Mouse (Mus musculus): ENCODE measurements at regions not wholly inside any gene's neighbourhood (a gene's known extent, or its start where the extent isn't known, plus 50 kb on each side); places are given as distances from the start of the nearest gene placed in this dataset.
"Not testable (repeated sequence)": the region's sequence is repeated elsewhere in the genome, so short reads cannot be mapped to it uniquely, and the experiment has no call there.

DNA sequence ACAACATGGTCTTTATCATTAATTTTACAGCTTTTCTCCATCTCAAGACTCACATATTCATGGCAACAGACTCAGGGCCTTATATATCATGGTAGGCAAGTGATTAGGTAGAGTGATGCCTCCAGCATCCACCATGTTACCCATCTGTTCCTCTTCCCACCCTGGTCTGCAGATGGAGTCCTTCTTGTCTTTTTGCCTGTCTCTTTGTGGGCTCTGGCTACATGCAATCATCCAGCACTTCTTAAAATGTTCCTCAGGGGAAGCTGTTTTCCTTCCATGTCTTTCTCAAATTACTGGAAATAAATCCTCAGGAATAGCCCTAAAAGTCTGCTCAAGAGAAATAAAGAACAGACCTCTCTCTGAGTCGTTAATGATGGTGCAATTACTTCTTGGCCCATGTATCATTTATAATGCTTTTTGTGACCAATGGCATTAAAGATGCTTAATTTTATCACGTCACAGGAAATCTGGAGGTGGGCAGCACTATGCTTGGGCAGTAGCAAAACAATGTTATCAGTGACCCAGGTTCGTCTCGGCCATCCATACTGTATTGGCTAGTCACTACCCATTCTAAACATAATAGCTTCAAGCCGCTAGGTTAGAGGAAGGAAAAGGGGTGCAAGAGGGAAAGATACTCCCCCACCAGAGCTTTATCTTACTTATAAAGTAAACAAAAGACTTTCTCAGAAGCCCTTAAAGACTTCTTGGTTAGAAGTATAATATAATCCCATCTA is 204.7 kb downstream of the Trib2 start:
- WGBS (ENCODE audit: insufficient replicate concordance): 37% methylated on average over 5 of the region's 5 CpGs
- Histone ChIP-seq H3K36me3 (replicated peaks) (no peaks in the 10 kb centered on the region), H3K27ac (replicated peaks) (no peak overlapping the region), H3K9ac (no peak overlapping the region), H3K4me3 (replicated peaks) (no peak overlapping the region), H3K4me1 (replicated peaks) (no peaks in the 10 kb centered on the region), H3K27me3 (no peaks in the 10 kb centered on the region), H3K4me2 (no peak overlapping the region), H3K9me3 (replicated peaks) (no peaks in the 10 kb centered on the region)
- no peak for ATAC-seq (ENCODE audit: insufficient read depth)

DNA sequence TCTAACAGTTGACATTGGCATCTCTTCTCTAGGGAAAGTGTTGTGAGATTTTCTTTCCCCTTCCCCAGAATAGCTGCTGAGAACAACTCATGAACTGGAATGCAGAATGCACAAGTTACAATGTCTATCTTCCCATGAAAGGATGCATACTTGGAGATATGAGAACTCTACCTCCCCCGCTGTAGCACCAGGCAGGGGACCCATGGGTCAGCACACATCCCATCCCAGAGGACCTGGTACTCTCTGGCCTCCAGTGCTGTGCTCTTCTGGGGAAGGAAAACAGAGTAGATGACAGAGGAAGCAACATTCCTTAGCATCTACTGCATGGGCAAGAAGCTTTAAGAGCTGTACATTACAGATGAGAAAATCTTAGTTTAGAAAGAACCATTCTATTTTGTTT is 209.6 kb downstream of the Trib2 start:
- WGBS (ENCODE audit: insufficient replicate concordance): 57% methylated on average over 1 of the region's 1 CpGs
- H3K9me3 ChIP-seq (replicated peaks): no peaks in the 10 kb centered on the region

DNA sequence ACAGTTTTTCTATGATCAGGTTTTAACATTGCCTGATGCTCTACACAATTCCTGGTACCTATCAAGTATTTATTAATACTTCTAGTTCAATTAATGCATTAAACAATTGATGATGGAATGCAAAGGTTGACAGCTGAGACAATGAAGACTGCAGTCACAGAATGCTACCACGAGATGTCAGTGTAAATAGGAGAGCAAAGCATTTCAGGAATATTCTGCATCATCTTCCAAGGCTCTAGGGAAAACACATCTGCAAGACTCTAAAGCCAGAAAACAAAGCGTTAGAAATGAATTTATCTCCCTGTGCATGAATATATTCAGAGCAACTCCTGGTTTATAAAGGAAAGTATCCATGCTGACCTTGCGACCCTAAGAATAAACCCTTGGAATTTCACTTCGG is 210.6 kb downstream of the Trib2 start:
- Histone ChIP-seq H3K4me1 (replicated peaks) (no peaks in the 10 kb centered on the region), H3K4me2 (no peak overlapping the region), H3K27ac (replicated peaks) (no peak overlapping the region), H3K36me3 (replicated peaks) (no peaks in the 10 kb centered on the region), H3K9me3 (replicated peaks) (no peaks in the 10 kb centered on the region), H3K9ac (no peak overlapping the region), H3K27me3 (no peaks in the 10 kb centered on the region), H3K4me3 (replicated peaks) (no peak overlapping the region)
- no peak for ATAC-seq (ENCODE audit: insufficient read depth)
- 52% methylated on average over 4 of the region's 4 CpGs for WGBS (ENCODE audit: insufficient replicate concordance)

More for the DNA sequence above, 209.6 kb downstream of the Trib2 start:
- H3K9ac ChIP-seq: no peak overlapping the region
- H3K27ac ChIP-seq (replicated peaks): no peak overlapping the region
- H3K27me3 ChIP-seq: no peaks in the 10 kb centered on the region
- no peaks in the 10 kb centered on the region for H3K36me3 ChIP-seq (replicated peaks)
- H3K4me1 ChIP-seq (replicated peaks): no peaks in the 10 kb centered on the region
- H3K4me3 ChIP-seq (replicated peaks): no peak overlapping the region
- no peak for ATAC-seq (ENCODE audit: insufficient read depth)
- no peak overlapping the region for H3K4me2 ChIP-seq

DNA sequence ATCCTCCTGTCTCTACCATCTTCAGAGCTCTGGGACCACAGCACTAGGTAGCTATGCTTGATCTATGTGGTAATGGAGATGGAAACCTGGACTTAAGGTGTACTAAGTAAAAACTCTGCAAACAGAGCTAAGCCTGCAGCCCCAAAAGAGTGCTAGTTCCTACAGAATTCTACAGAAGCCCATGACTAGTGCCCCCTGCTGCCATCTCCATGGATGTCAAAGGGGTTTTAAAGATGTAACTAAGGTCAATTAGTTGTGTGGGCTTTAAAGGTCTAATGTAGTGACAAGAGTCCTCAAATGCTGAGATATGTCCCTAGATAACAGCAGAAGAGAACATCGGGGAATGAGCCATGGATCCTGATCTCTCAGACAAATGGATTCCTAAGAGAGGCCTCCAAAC is 212.1 kb downstream of the Trib2 start:
- Histone ChIP-seq H3K27me3 (no peaks in the 10 kb centered on the region), H3K27ac (replicated peaks) (no peak overlapping the region), H3K9me3 (replicated peaks) (no peaks in the 10 kb centered on the region), H3K4me1 (replicated peaks) (no peaks in the 10 kb centered on the region), H3K9ac (no peak overlapping the region), H3K4me2 (no peak overlapping the region), H3K4me3 (replicated peaks) (no peak overlapping the region), H3K36me3 (replicated peaks) (no peaks in the 10 kb centered on the region)
- no peak for ATAC-seq (ENCODE audit: insufficient read depth)
- 44% methylated on average over 1 of the region's 1 CpGs for WGBS (ENCODE audit: insufficient replicate concordance)

DNA sequence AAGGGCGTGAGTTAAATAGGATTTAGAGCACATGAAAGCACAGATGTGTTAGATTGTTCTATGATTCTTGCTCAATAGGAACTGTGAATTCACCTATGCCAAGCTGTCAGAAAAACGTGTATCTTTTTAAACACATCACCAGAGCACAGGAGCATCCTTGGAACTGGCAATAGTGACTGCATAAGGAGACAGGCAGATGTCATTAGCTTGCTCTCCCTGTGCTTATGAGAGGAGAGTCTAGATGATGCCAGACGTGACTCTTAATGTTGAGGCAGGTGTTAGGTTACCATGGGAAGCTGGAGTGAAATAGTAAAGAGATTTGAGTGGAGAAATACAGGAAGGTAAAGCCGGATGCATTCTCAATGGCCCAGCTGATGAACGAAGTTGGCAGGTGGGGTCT is 212.8 kb downstream of the Trib2 start:
- no peaks in the 10 kb centered on the region for H3K27me3 ChIP-seq
- no peak overlapping the region for H3K4me3 ChIP-seq (replicated peaks)
- H3K27ac ChIP-seq (replicated peaks): no peak overlapping the region
- no peak overlapping the region for H3K4me2 ChIP-seq
- no peak overlapping the region for H3K9ac ChIP-seq
- 50% methylated on average over 5 of the region's 5 CpGs for WGBS (ENCODE audit: insufficient replicate concordance)
- no peaks in the 10 kb centered on the region for H3K4me1 ChIP-seq (replicated peaks)
- no peaks in the 10 kb centered on the region for H3K36me3 ChIP-seq (replicated peaks)
- H3K9me3 ChIP-seq (replicated peaks): no peaks in the 10 kb centered on the region
- no peak for ATAC-seq (ENCODE audit: insufficient read depth)

DNA sequence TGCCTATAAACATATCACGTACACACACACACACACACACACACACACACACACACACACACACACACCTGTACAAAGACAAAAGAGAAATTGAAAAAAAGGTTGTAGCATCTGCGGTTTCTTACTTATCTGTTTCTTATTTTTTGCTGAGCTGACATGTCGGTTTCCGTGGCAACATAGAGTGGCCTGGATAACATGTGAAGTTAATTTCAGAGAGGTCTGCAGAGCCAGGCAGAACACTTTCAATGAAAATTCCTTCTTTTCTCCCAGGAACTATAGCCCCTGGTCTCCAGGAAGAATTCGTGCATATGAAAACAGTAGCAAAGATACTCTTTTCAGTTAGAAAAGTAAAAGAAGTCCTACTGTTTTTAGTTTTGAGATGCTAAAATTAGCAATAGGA is 213.4 kb downstream of the Trib2 start:
- Histone ChIP-seq H3K4me2 (no peak overlapping the region), H3K27me3 (no peaks in the 10 kb centered on the region), H3K27ac (replicated peaks) (no peak overlapping the region), H3K4me1 (replicated peaks) (no peaks in the 10 kb centered on the region), H3K9me3 (replicated peaks) (no peaks in the 10 kb centered on the region), H3K36me3 (replicated peaks) (no peaks in the 10 kb centered on the region), H3K4me3 (replicated peaks) (no peak overlapping the region), H3K9ac (no peak overlapping the region)
- no peak for ATAC-seq (ENCODE audit: insufficient read depth)
- 66% methylated on average over 5 of the region's 5 CpGs for WGBS (ENCODE audit: insufficient replicate concordance)

DNA sequence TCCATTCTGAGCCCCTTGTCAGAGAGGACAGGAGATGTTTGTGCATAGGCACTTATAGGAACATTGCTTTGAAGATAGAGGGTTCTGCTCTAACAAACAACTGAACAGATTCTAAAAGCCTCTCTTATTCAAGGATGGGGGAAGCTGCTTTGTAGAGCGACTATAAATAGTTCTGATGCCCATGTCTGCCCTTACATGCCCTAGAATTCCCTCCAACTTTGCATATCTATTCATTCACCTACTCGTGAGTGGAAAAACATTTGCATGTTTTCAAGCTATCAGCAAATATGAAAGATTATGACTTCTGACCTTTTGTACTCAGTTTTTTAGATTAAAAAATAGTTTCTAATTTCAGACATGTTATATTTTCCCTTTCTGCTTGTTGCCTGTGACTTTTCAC is 222.0 kb downstream of the Trib2 start:
- no peaks in the 10 kb centered on the region for H3K27me3 ChIP-seq
- no peaks in the 10 kb centered on the region for H3K4me1 ChIP-seq (replicated peaks)
- WGBS (ENCODE audit: insufficient replicate concordance): 34% methylated on average over 2 of the region's 2 CpGs
- ATAC-seq (ENCODE audit: insufficient read depth): no peak
- no peak overlapping the region for H3K4me2 ChIP-seq
- H3K27ac ChIP-seq (replicated peaks): no peak overlapping the region
- no peaks in the 10 kb centered on the region for H3K9me3 ChIP-seq (replicated peaks)
- no peak overlapping the region for H3K9ac ChIP-seq
- H3K4me3 ChIP-seq (replicated peaks): no peak overlapping the region
- no peaks in the 10 kb centered on the region for H3K36me3 ChIP-seq (replicated peaks)

DNA sequence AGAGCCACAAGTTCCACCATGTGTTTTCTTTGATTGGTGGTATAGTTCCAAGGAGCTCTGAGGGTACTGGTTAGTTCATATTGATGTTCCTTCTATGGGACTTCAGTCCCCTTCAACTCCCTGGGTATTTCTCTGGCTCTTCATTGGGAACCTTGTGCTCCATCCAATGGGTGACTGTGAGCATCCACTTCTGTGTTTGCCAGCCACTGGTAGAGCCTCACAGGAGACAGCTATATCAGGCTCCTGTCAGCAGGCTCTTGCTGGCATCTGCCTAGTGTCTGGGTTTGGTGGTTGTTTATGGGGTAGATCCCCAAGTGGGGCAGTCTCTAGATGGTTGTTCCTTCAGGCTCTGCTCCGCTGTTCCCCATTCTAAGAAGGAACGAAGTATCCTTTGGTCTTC is 228.9 kb downstream of the Trib2 start:
- not testable (repeated sequence) for H3K27me3 ChIP-seq; H3K27ac ChIP-seq (replicated peaks); ATAC-seq (ENCODE audit: insufficient read depth)

DNA sequence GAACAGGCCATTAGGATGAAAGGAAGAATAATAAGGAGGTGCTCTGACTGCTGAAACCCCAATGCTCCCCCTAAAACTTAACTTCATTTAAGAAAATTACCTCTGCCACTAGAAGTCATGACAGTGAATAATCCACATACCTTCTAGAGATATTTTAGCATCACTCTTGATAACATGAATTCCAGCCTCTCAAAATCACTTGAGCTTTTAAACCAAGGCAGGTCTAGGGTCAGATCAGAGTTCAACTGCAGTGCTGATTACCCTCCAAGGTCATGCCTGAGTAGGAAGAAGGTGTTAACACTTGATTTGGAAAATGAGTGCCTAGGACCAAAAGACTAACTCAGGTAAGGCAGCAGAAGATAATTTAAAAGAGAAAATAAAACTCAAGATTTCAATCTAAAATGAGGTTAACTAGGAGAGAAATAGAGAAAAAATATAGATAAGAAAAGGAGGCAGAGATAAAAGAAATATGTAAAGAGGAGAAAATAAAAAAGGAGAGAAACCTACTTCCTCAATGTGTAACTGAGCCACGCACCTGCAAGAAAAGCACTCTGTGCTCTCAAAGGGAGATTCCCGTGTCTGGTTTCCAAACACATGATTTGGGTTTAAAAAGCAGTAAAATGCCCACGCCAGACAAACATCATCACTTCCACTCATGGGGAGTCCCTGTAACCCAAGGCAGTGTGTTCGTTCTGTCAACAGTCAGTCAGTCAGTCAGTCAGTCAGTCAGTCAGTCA is 229.8 kb downstream of the Trib2 start:
- 53% methylated on average over 4 of the region's 4 CpGs for WGBS (ENCODE audit: insufficient replicate concordance)
- no peak overlapping the region for H3K9ac ChIP-seq
- no peak for ATAC-seq (ENCODE audit: insufficient read depth)

More for the DNA sequence above, 228.9 kb downstream of the Trib2 start:
- H3K4me3 ChIP-seq (replicated peaks); H3K4me1 ChIP-seq (replicated peaks); H3K36me3 ChIP-seq (replicated peaks); H3K4me2 ChIP-seq; H3K9ac ChIP-seq; H3K9me3 ChIP-seq (replicated peaks): not testable (repeated sequence)
- WGBS (ENCODE audit: insufficient replicate concordance): 86% methylated on average over 2 of the region's 2 CpGs

DNA sequence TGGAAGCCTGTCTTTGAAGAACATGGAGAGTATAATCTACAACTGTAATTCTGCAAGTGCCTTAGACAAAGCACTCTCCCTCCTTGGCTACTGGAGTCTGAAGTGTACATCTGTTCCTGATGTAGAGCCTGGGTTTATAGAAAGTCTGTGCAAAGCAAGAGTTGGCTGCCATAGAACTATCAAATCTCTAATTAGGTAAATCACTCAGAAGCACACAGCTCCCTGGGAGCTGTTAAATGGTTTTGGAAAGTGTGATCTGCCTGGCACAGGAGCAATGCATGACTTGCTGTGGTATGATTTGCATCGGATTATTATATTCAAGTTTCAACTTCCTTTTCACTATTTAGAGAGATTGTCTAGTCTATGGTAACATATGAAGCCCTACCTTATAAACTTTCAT is 230.9 kb downstream of the Trib2 start:
- no peak overlapping the region for H3K9ac ChIP-seq
- H3K27ac ChIP-seq (replicated peaks): no peak overlapping the region
- H3K36me3 ChIP-seq (replicated peaks): no peaks in the 10 kb centered on the region
- H3K27me3 ChIP-seq: no peaks in the 10 kb centered on the region
- H3K4me1 ChIP-seq (replicated peaks): no peaks in the 10 kb centered on the region
- no peak overlapping the region for H3K4me2 ChIP-seq
- no peak overlapping the region for H3K4me3 ChIP-seq (replicated peaks)
- H3K9me3 ChIP-seq (replicated peaks): no peaks in the 10 kb centered on the region
- no peak for ATAC-seq (ENCODE audit: insufficient read depth)
- 60% methylated on average over 1 of the region's 1 CpGs for WGBS (ENCODE audit: insufficient replicate concordance)

More for the DNA sequence above, 229.8 kb downstream of the Trib2 start:
- Histone ChIP-seq H3K4me1 (replicated peaks) (no peaks in the 10 kb centered on the region), H3K4me2 (no peak overlapping the region), H3K9me3 (replicated peaks) (no peaks in the 10 kb centered on the region), H3K27me3 (no peaks in the 10 kb centered on the region), H3K27ac (replicated peaks) (no peak overlapping the region), H3K4me3 (replicated peaks) (no peak overlapping the region), H3K36me3 (replicated peaks) (no peaks in the 10 kb centered on the region)

DNA sequence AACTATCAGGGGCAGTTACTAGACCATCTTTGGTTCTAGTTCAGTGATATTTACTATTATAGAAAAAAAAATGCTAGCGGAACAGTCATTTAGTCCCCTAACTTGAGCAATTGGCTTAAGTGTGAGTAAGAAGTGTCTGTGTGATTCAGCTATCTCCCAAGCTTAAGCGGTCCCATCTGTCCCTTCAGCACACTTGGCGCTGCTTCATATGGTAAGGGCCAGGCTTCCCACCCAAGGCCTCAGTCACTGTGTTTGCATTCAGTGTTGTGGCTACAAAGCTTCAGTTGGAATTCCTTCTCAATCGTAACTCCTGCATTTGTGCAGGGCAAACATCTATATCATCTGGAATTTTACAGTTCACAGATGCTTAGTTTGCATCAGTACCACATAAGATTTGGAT is 232.0 kb downstream of the Trib2 start:
- no peaks in the 10 kb centered on the region for H3K4me1 ChIP-seq (replicated peaks)
- no peaks in the 10 kb centered on the region for H3K27me3 ChIP-seq
- no peak overlapping the region for H3K9ac ChIP-seq
- H3K36me3 ChIP-seq (replicated peaks): no peaks in the 10 kb centered on the region
- no peak overlapping the region for H3K4me2 ChIP-seq
- H3K9me3 ChIP-seq (replicated peaks): no peaks in the 10 kb centered on the region
- WGBS (ENCODE audit: insufficient replicate concordance): 65% methylated on average over 4 of the region's 4 CpGs
- H3K4me3 ChIP-seq (replicated peaks): no peak overlapping the region
- no peak overlapping the region for H3K27ac ChIP-seq (replicated peaks)
- no peak for ATAC-seq (ENCODE audit: insufficient read depth)

DNA sequence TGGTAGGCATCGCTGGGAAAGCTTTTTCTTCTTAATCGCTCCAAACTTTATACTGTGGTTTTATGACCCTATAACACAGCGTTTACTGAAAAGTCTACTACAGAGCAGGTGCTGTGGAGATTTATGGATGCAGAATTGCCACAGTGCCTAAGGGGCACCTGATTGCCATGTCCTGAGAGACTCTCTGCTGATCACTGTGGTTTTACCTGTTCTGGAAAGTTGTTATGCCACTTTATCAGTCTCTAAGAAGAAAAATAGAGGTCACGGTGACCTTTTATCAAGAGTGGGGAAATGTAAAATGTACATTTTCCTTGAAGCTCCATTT is 250.0 kb downstream of the Trib2 start:
- Histone ChIP-seq H3K27ac (replicated peaks) (no peak overlapping the region), H3K27me3 (no peaks in the 10 kb centered on the region), H3K4me2 (no peak overlapping the region), H3K4me3 (replicated peaks) (no peak overlapping the region), H3K4me1 (replicated peaks) (no peaks in the 10 kb centered on the region), H3K9me3 (replicated peaks) (no peaks in the 10 kb centered on the region), H3K9ac (no peak overlapping the region), H3K36me3 (replicated peaks) (no peaks in the 10 kb centered on the region)
- 51% methylated on average over 4 of the region's 4 CpGs for WGBS (ENCODE audit: insufficient replicate concordance)
- no peak for ATAC-seq (ENCODE audit: insufficient read depth)

All from liver, embryonic 15.5 days (tissue).